Mouse (Mus musculus): ENCODE data around the gene Uba1. TPM values are rescaled to one million over a fixed set of nuclear protein-coding genes. Genes with fewer than 3 reads are reported as not detected.

Gene Uba1
- polyA plus RNA-seq (2014; fragmentation: Nextera tagmentation; extraction: Ambion mirVana), result 324 and 355 TPM in 2 replicates

- WGBS, result 13% methylated on average over 27 of the region's 27 CpGs
- Histone ChIP-seq H3K9ac (ENCODE audit: low read length) (no peak within 1 kb of the TSS; the same call in 1 of the 2 replicates), H3K9me3 (ENCODE audit: control insufficient read depth, low read length) (no peaks in the 10 kb centered on the region), H3K4me1 (ENCODE audit: control insufficient read depth, insufficient read depth, low read length) (no peaks in the 10 kb centered on the region), H3K27me3 (ENCODE audit: control insufficient read depth, insufficient read depth, low read length) (no peaks in the 10 kb centered on the region), H3K27ac (ENCODE audit: low read depth, low read length) (no peak within 1 kb of the TSS), H3K36me3 (ENCODE audit: control insufficient read depth, insufficient read depth, low read length) (no peaks in the 10 kb centered on the region), H3K4me3 (ENCODE audit: low read depth, low read length) (peak within 1 kb of the TSS; percentile 42), H3K4me2 (ENCODE audit: low read depth) (peak within 1 kb of the TSS; percentile 75)
- ATAC-seq (ENCODE audit: insufficient read depth, low FRiP score, low TSS enrichment), result peak; percentile 78
- DNase-seq (ENCODE audit: low spot score), result peak; percentile 86
These were observed at the start of gene Uba1 for GRCm38 (mm10) chrX:20658026-20658652. Uba1 (plus strand) TSS chrX:20658326.

- DNase-seq (ENCODE audit: low spot score) (no peak), ATAC-seq (ENCODE audit: insufficient read depth, low FRiP score, low TSS enrichment) (no peak)
- Histone ChIP-seq H3K9me3 (ENCODE audit: control insufficient read depth, low read length) (no peaks in the 10 kb centered on the region), H3K4me1 (ENCODE audit: control insufficient read depth, insufficient read depth, low read length) (no peaks in the 10 kb centered on the region), H3K9ac (ENCODE audit: low read length) (no peak overlapping the region), H3K27me3 (ENCODE audit: control insufficient read depth, insufficient read depth, low read length) (no peaks in the 10 kb centered on the region), H3K36me3 (ENCODE audit: control insufficient read depth, insufficient read depth, low read length) (no peaks in the 10 kb centered on the region), H3K4me3 (ENCODE audit: low read depth, low read length) (no peak overlapping the region), H3K27ac (ENCODE audit: low read depth, low read length) (no peak overlapping the region), H3K4me2 (ENCODE audit: low read depth) (no peak overlapping the region)
- 89% methylated on average over 4 of the region's 4 CpGs for WGBS
These were observed 49.6 kb upstream of the Uba1 start for GRCm38 (mm10) chrX:20608500-20608899.

- H3K4me3 ChIP-seq (ENCODE audit: low read depth, low read length), result peak overlapping the region; percentile 60
- peak overlapping the region; percentile 72; the same call in 1 of the 2 replicates for H3K27ac ChIP-seq (ENCODE audit: low read depth, low read length)
- H3K4me2 ChIP-seq (ENCODE audit: low read depth), result peak overlapping the region; percentile 42
- ATAC-seq (ENCODE audit: insufficient read depth, low FRiP score, low TSS enrichment), result no peak; the same call in 1 of the 2 replicates
- H3K4me1 ChIP-seq (ENCODE audit: control insufficient read depth, insufficient read depth, low read length), result no peaks in the 10 kb centered on the region
- 22% methylated on average over 17 of the region's 17 CpGs for WGBS
- no peaks in the 10 kb centered on the region; the same call in 1 of the 2 replicates for H3K36me3 ChIP-seq (ENCODE audit: control insufficient read depth, insufficient read depth, low read length)
- H3K9ac ChIP-seq (ENCODE audit: low read length), result peak overlapping the region; percentile 50
- no peaks in the 10 kb centered on the region for H3K9me3 ChIP-seq (ENCODE audit: control insufficient read depth, low read length)
- no peak for DNase-seq (ENCODE audit: low spot score)
- H3K27me3 ChIP-seq (ENCODE audit: control insufficient read depth, insufficient read depth, low read length), result no peaks in the 10 kb centered on the region
These were observed 41.3 kb upstream of the Uba1 start for GRCm38 (mm10) chrX:20616861-20617175.

GRCm38 (mm10) chrX:20617176-20617902 is 40.8 kb upstream of the Uba1 start, which contains the start of the genes Rbm10 and Ndufb11:
Rbm10 (plus strand) TSS chrX:20617503.
Ndufb11 (minus strand) TSS chrX:20617619.
- Histone ChIP-seq H3K4me3 (ENCODE audit: low read depth, low read length) (peak within 1 kb of the TSS; percentile 60), H3K9ac (ENCODE audit: low read length) (peak within 1 kb of the TSS; percentile 66), H3K27ac (ENCODE audit: low read depth, low read length) (peak within 1 kb of the TSS; percentile 72), H3K4me1 (ENCODE audit: control insufficient read depth, insufficient read depth, low read length) (no peaks in the 10 kb centered on the region), H3K9me3 (ENCODE audit: control insufficient read depth, low read length) (no peaks in the 10 kb centered on the region), H3K4me2 (ENCODE audit: low read depth) (peak within 1 kb of the TSS; percentile 60), H3K27me3 (ENCODE audit: control insufficient read depth, insufficient read depth, low read length) (no peaks in the 10 kb centered on the region), H3K36me3 (ENCODE audit: control insufficient read depth, insufficient read depth, low read length) (no peaks in the 10 kb centered on the region; the same call in 1 of the 2 replicates)
- ATAC-seq (ENCODE audit: insufficient read depth, low FRiP score, low TSS enrichment), result peak; percentile 96
- DNase-seq (ENCODE audit: low spot score), result peak; percentile 78
- 12% methylated on average over 31 of the region's 49 CpGs for WGBS

GRCm38 (mm10) chrX:20617903-20618399 is 40.2 kb upstream of the Uba1 start:
- WGBS, result 24% methylated on average over 31 of the region's 31 CpGs
- H3K4me1 ChIP-seq (ENCODE audit: control insufficient read depth, insufficient read depth, low read length), result no peaks in the 10 kb centered on the region
- DNase-seq (ENCODE audit: low spot score), result peak; percentile 48

GRCm38 (mm10) chrX:20638141-20638540 is 20.0 kb upstream of the Uba1 start:
- ATAC-seq (ENCODE audit: insufficient read depth, low FRiP score, low TSS enrichment), result no peak
- Histone ChIP-seq H3K4me1 (ENCODE audit: control insufficient read depth, insufficient read depth, low read length) (no peaks in the 10 kb centered on the region), H3K9ac (ENCODE audit: low read length) (no peak overlapping the region), H3K9me3 (ENCODE audit: control insufficient read depth, low read length) (no peaks in the 10 kb centered on the region), H3K4me3 (ENCODE audit: low read depth, low read length) (no peak overlapping the region), H3K27me3 (ENCODE audit: control insufficient read depth, insufficient read depth, low read length) (no peaks in the 10 kb centered on the region), H3K36me3 (ENCODE audit: control insufficient read depth, insufficient read depth, low read length) (no peaks in the 10 kb centered on the region; the same call in none of the 2 replicates), H3K4me2 (ENCODE audit: low read depth) (no peak overlapping the region), H3K27ac (ENCODE audit: low read depth, low read length) (no peak overlapping the region)
- DNase-seq (ENCODE audit: low spot score), result no peak
- 96% methylated on average over 2 of the region's 2 CpGs for WGBS

More at GRCm38 (mm10) chrX:20617903-20618399, 40.2 kb upstream of the Uba1 start:
- ATAC-seq (ENCODE audit: insufficient read depth, low FRiP score, low TSS enrichment), result peak; percentile 58
- Histone ChIP-seq H3K36me3 (ENCODE audit: control insufficient read depth, insufficient read depth, low read length) (no peaks in the 10 kb centered on the region; the same call in 1 of the 2 replicates), H3K9ac (ENCODE audit: low read length) (peak overlapping the region; percentile 66), H3K9me3 (ENCODE audit: control insufficient read depth, low read length) (no peaks in the 10 kb centered on the region), H3K27me3 (ENCODE audit: control insufficient read depth, insufficient read depth, low read length) (no peaks in the 10 kb centered on the region), H3K27ac (ENCODE audit: low read depth, low read length) (peak overlapping the region; percentile 70), H3K4me2 (ENCODE audit: low read depth) (peak overlapping the region; percentile 60; the same call in 1 of the 2 replicates), H3K4me3 (ENCODE audit: low read depth, low read length) (peak overlapping the region; percentile 60)

GRCm38 (mm10) chrX:20644780-20645179 is 13.3 kb upstream of the Uba1 start:
- WGBS, result 84% methylated on average over 5 of the region's 5 CpGs
- no peak overlapping the region for H3K4me3 ChIP-seq (ENCODE audit: low read depth, low read length)
- H3K27ac ChIP-seq (ENCODE audit: low read depth, low read length), result no peak overlapping the region
- no peak overlapping the region for H3K4me2 ChIP-seq (ENCODE audit: low read depth)
- no peak for DNase-seq (ENCODE audit: low spot score)
- no peaks in the 10 kb centered on the region; the same call in none of the 2 replicates for H3K36me3 ChIP-seq (ENCODE audit: control insufficient read depth, insufficient read depth, low read length)
- H3K27me3 ChIP-seq (ENCODE audit: control insufficient read depth, insufficient read depth, low read length), result no peaks in the 10 kb centered on the region
- H3K4me1 ChIP-seq (ENCODE audit: control insufficient read depth, insufficient read depth, low read length), result no peaks in the 10 kb centered on the region
- no peak for ATAC-seq (ENCODE audit: insufficient read depth, low FRiP score, low TSS enrichment)
- H3K9ac ChIP-seq (ENCODE audit: low read length), result no peak overlapping the region
- no peaks in the 10 kb centered on the region for H3K9me3 ChIP-seq (ENCODE audit: control insufficient read depth, low read length)

- Histone ChIP-seq H3K4me1 (ENCODE audit: control insufficient read depth, insufficient read depth, low read length) (no peaks in the 10 kb centered on the region), H3K27ac (ENCODE audit: low read depth, low read length) (no peak overlapping the region), H3K9me3 (ENCODE audit: control insufficient read depth, low read length) (no peaks in the 10 kb centered on the region), H3K4me2 (ENCODE audit: low read depth) (peak overlapping the region; percentile 75; the same call in 1 of the 2 replicates), H3K4me3 (ENCODE audit: low read depth, low read length) (peak overlapping the region; percentile 42; the same call in 1 of the 2 replicates), H3K27me3 (ENCODE audit: control insufficient read depth, insufficient read depth, low read length) (no peaks in the 10 kb centered on the region), H3K9ac (ENCODE audit: low read length) (no peak overlapping the region), H3K36me3 (ENCODE audit: control insufficient read depth, insufficient read depth, low read length) (no peaks in the 10 kb centered on the region)
- 29% methylated on average over 5 of the region's 5 CpGs for WGBS
- DNase-seq (ENCODE audit: low spot score) (no peak), ATAC-seq (ENCODE audit: insufficient read depth, low FRiP score, low TSS enrichment) (no peak)
These were observed 533 bp upstream of the Uba1 start for GRCm38 (mm10) chrX:20657593-20657992.

Measured in neural tube, embryonic 11.5 days (tissue).